Mouse (Mus musculus): ENCODE data around the gene Zmym4.

Zmym4 gene

DNA sequence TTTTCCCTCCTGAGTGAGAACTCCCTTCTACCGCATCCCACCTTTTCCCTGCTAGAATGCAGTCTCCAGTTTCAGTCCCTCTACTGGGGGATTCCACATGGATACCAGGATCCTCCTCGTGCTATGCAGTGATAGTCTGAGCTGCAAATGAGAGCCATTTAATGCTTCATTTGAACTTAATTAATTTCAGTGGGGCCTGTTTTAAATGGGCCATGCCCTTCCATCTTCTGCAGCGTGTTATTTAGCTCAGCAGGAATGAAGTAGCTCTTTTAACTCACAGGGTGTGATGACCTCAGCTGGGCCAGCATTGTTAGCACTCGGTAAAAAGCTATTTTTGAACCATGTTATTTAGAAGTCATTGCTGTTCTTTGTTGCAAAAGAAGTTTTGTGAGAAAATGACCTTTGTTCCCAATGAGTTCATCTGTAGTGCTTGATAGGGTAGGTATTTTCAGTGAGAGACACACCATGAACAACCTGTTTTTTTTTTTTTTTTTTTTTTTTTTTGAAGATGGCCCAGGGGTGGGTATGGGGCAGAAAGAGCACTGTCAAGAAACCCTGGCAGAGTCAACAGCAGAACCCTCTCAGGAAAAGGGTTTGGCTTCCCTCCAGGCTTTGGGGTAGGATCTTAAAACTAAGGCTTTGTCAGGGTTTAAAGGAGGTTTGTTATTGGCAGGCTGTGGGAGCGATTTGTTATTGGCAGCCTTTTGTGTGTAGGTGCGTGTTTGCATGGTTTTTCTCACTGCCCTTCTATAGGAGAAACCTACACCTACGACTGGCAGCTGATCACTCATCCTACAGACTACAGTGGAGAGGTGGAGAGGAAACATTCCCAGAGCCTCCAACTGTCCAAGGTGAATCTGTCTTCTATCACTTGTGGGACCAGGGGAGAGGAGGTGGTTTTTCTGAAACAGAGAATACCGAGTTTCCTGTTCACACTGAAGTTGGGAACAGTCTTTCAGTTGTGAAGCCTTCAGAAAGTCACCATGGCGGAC, 144.7 kb downstream of the Zmym4 start:
- no peak for DNase-seq (ENCODE audit: low spot score in 2 of 2)

- no peak for DNase-seq (ENCODE audit: low spot score in 2 of 2)
Measured at GRCm38 (mm10) chr4:126814854-126815253, 153.1 kb downstream of the Zmym4 start.

- DNase-seq (ENCODE audit: low spot score in 2 of 2) = no peak
Measured at GRCm38 (mm10) chr4:126813212-126813611, 154.7 kb downstream of the Zmym4 start.
